Mouse (Mus musculus): ENCODE measurements around the gene Hrct1.

Hrct1 gene

GRCm38 (mm10) chr4:43726995-43727394 lies at the start of gene Hrct1:
Hrct1 (plus strand) TSS chr4:43727188.
- no peak for DNase-seq (ENCODE audit: low read depth)

DNA sequence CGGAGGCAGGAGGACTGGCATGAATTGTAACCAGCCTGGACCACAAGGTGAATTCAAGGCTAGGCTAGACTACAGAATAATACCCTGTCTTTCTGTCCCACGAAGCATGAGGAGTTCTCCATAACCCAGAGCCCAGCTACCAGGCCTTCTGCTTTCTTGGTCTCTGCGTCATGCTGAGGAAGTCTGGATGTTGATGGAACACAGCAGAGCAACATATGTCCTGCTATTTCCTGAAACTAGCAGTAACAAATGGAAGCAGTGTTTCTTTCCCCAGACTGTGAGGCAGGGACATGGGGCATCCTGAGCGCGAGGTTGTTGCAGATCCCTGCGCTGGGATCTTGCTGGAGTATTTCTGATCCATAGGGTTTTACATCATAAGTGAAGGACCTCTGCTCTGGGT lies 48.4 kb upstream of the Hrct1 start:
- no peak for DNase-seq (ENCODE audit: low read depth)

DNA sequence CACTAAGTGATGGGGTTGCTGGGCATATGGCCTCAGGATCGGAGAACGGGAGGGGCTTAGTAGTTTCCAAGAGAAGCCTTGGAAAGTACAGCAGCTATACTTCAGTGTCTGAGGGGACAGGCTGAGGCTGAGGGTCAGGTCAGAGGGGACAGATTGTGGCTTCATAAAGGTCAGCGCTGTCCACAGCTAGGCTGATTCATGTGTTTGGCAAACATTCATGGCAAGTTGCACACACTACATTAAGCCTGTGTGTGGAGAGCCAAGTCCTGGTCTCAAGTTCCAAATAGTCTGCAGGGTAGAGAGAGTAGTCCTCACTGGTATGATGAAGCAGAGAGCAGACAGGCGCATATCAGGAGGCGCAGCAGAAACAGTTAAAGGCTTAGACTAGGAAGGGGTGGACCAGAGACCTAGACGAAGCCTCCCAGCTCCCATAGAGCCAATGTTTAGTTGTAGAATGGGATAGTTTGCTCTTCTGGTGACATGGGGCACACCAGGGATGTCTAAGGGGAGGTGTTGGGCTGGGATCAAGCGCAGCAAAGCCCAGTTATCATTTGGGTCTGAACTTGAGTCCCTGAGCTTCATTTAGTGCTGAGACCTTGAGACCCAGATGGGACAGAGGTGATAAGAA lies 47.5 kb upstream of the Hrct1 start:
- no peak for DNase-seq (ENCODE audit: low read depth)

GRCm38 (mm10) chr4:43690021-43690420 lies 37.0 kb upstream of the Hrct1 start:
- no peak for DNase-seq (ENCODE audit: low read depth)

- DNase-seq (ENCODE audit: low read depth), result no peak
These were observed 36.0 kb upstream of the Hrct1 start for GRCm38 (mm10) chr4:43691026-43691425.

DNA sequence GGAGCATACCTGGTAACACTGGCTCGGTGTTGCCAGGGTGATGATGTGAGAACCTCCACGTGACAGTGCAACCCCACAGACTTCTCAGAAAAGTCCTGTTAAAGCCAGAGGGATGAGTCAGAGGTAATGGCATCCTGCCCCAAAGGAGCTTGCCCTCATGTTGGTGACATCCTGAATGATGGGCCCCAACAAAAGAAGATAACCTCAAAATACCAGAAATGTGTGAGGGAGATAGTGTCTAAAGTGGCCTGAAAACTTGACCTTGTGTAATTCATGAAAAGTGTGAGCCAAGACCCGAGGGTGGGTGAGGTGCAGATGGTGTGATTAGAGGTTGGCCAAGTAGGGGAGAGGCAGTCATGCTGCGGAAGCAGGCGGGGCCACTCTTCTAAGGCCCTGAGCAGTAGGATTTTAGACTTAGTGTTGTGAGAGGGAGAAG lies 33.2 kb upstream of the Hrct1 start:
- no peak for DNase-seq (ENCODE audit: low read depth)

- no peak for DNase-seq (ENCODE audit: low read depth)
These were observed 32.3 kb upstream of the Hrct1 start for GRCm38 (mm10) chr4:43694439-43695248.

DNA sequence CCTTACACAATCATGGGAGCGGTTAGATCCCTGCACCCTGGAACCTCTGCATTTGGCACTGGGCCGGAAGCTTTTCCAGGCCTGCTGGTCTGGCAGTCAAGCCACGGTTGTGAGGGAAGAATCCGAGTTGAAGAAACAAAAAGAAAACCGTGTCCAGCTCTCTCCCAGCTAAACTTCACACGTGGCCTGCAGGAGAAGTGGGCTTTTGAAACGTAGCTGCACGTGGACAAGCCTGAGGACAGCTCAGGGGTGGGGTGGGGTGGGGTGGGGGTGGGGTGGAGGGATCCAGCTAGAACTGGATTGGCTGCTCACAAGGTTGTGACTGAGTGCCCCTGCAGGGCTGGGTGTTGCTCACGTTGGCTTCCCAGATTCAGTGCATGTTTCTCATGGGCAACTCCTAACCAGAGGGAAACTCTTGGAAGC lies 31.7 kb upstream of the Hrct1 start:
- DNase-seq (ENCODE audit: low read depth), result no peak

- no peak for DNase-seq (ENCODE audit: low read depth)
These were observed 30.4 kb upstream of the Hrct1 start for GRCm38 (mm10) chr4:43696561-43696960.

- no peak for DNase-seq (ENCODE audit: low read depth)
These were observed 26.3 kb upstream of the Hrct1 start, which contains the start of gene Olfr70 for GRCm38 (mm10) chr4:43700707-43701106. Olfr70 (minus strand) TSS chr4:43700807.

GRCm38 (mm10) chr4:43703439-43703838 lies 23.5 kb upstream of the Hrct1 start:
- peak; percentile 7 for DNase-seq (ENCODE audit: low read depth)

- DNase-seq (ENCODE audit: low read depth), result no peak
These were observed 23.1 kb upstream of the Hrct1 start for GRCm38 (mm10) chr4:43703851-43704250.

- DNase-seq (ENCODE audit: low read depth), result no peak
These were observed 21.0 kb upstream of the Hrct1 start for GRCm38 (mm10) chr4:43705991-43706390.

- no peak for DNase-seq (ENCODE audit: low read depth)
These were observed 17.1 kb upstream of the Hrct1 start, which contains the start of gene Olfr71 for GRCm38 (mm10) chr4:43709869-43710268. Olfr71 (minus strand) TSS chr4:43710255.

- peak; percentile 80 for DNase-seq (ENCODE audit: low read depth)
These were observed 15.2 kb upstream of the Hrct1 start for GRCm38 (mm10) chr4:43711821-43712220.

DNA sequence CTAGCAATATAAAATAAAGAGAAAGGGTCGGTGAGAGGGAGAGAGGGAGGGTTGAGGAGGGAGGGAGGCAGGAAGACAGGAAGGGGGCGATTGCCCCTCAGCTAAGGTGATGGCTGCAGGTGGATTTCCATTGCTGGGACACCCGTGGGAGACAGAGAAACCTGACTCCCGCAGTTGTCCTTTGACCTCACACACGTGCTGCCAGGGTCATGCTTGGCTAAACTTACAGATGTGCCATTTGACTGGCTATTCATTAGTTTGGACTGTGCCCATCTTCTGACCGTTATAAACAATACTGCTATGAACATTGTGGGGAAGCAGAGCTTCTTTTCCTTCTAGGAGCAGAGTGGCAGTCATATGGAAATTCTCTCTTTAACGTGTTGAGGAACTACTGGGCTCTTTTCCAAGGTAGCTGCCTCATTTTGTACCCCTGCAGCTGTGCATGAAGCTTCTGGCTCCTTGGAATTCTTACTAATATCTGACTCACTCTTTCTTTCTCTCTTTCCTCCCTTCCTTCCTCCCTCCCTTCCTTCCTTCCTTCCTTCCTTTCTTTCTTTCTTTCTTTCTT lies 13.3 kb upstream of the Hrct1 start:
- no peak for DNase-seq (ENCODE audit: low read depth)

DNA sequence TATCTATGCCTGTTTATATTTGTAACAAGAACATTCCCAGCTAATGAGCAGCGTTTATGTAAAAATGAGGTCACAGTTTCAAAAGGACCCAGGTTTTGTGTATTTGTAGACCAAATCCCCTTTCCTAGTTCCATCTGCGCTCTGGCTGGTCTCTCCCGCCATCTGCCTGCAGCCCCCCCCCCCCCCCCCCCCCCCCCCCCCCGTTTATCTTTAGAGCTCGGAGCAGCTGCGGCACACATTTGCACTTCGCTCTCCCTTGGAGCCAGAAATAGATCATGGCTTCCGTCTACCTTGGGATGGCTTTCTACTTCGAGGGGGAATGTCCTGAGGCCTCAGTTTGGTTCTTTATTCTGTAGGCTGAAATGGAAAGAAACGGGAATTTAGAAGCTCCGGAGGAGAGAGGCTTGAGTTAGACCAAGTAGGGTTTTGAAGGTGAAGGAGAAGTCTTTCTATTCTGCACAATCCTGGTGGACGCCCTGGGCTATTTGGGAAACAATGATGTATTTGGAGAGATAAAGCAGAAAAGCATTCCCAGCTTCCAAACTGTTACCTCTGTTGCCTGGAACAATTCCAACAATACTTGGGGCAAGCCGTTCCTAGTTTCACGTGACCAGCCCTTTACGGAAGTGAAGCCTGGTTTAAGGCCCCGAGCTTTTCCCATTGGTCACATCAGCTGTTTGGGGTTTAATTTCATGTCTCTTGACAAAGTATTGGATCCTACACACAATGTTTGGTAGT lies 6.3 kb upstream of the Hrct1 start:
- DNase-seq (ENCODE audit: low read depth), result no peak

DNA sequence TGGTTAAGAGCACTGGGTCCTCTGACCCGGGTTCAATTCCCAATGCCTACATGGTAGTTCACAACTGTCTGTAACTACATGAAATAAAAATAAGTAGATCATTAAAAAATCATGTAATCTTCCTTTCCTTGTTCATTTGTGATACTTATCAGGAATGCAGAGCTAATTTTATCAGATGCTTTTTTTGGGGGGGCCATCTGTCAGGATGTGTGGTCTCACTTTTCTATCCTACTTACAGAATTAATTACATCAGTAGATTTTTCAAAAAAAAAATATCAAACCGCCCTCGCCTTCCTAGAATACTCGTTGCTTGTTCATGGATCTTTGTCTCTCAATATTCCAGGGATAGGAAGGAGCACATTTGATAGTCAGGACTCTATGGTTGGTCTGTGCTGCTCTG lies 4.8 kb upstream of the Hrct1 start:
- DNase-seq (ENCODE audit: low read depth), result no peak

DNA sequence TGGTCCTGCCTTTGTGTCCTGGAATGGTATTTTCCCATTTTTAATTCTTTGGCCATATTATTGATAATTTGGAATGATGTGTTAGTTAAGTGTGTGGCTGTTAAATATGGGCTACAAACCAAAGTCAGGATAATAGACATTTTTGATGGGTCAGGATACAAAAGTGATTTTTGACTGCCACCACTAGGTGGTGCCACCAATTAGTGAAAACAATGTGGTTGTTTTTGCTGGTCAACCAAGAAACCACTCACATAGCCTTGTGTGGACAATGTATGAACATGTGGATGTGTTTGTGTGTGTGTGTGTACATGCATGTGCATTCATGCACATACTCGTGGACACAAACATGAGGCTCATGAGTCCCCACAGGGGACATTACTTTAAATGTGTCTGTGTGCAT lies 2.2 kb upstream of the Hrct1 start:
- peak; percentile 29 for DNase-seq (ENCODE audit: low read depth)

DNA sequence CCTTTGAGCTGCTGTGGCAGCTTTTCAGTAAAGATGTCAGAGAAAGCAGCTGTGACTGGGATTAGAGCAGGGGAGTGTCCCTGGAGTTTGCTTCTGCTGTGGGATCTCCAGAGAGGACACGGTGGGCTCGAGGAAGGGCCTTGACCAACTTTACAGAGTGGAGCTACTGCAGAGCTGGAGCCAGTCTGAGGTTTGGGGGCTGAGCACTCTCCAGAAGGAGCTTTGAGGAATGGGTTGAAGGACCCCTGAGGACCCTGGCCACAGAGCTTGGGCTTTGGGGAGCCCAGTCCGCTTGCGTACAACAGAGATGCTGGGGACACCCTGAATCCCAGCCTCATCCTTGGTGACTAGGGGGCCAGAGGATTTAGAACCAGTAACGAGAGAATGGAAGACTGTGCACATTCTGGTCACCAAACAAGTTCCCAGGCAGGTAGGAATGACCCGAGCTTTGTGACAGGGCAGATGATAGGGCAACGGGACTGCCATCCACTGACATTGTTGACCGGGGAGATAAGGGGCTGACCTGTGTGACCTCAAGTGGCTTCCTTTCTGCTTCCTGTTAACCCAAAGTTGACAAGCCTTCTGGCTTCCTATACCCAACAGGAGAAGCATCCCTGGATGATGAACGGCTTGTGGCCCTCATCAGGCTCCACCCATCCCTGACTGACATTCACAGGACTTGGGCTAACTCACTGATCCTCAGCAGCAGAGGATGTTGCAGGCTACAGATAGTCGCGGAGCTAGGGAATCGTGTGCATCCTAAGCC lies 577 bp upstream of the Hrct1 start:
- DNase-seq (ENCODE audit: low read depth), result no peak

DNA sequence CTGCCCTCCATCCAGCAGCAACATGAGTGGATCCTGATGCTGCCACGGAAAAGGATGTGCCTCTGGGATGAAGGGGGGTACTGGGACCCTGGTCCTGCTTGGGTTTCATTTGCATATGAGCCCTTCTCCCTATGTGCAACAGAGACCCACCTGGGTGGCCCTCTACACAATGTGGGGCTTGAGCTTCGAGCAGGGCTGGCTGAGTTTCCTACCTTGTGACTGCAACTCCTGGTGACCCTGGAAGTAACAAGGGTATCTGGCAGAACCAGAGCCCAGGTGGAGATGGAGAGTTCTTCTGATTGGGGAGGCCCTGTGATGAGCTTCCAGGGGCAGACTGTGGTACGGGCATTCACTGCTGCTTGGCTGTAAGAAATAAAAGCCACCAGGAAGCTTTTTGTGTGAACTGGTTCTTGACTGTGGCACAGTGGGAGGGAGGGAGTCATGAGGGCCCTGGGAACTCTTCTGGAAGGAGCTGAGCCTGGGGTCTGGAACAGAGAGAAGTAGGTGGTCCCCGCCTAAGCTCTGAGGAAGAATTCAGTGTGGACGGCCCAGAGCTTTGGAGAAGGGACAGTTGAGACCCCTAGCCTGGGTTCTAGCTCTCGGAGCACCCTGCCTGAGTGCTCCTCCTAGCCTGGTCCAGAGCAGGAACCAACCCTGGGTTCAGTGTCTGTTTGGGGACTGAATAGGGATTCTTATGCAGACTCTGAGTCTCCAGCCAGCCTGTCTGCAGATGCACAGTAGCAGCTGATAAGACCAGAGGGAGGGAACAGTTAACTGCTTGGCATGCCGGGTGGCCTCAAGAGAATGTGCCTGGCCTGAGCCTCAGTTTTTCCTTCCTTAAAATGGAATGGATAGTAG lies 959 bp downstream of the Hrct1 start:
- no peak for DNase-seq (ENCODE audit: low read depth)
